Mouse (Mus musculus): Measurements from ENCODE around the gene Hmx2.

Gene Hmx2

GRCm38 (mm10) chr7:131548473-131548872, at the start of gene Hmx2:
Hmx2 (plus strand) TSS chr7:131548773.
- DNase-seq (ENCODE audit: low read depth, low spot score), result no peak

- DNase-seq (ENCODE audit: low read depth, low spot score), result no peak
Observed at GRCm38 (mm10) chr7:131503739-131504138, 44.8 kb upstream of the Hmx2 start.

- peak; percentile 54 for DNase-seq (ENCODE audit: low read depth, low spot score)
Observed at GRCm38 (mm10) chr7:131539979-131540378, 8.6 kb upstream of the Hmx2 start.

GRCm38 (mm10) chr7:131541184-131542114, 7.1 kb upstream of the Hmx2 start:
- no peak for DNase-seq (ENCODE audit: low read depth, low spot score)

- no peak for DNase-seq (ENCODE audit: low read depth, low spot score)
Observed at GRCm38 (mm10) chr7:131542115-131542871, 6.3 kb upstream of the Hmx2 start, which contains the start of gene Hmx3. Hmx3 (plus strand) TSS chr7:131542867.

- no peak for DNase-seq (ENCODE audit: low read depth, low spot score)
Observed at GRCm38 (mm10) chr7:131542872-131543622, 5.5 kb upstream of the Hmx2 start.

- DNase-seq (ENCODE audit: low read depth, low spot score), result no peak
Observed at GRCm38 (mm10) chr7:131543623-131544481, 4.7 kb upstream of the Hmx2 start.

- DNase-seq (ENCODE audit: low read depth, low spot score), result no peak
Observed at GRCm38 (mm10) chr7:131544871-131545270, 3.7 kb upstream of the Hmx2 start.

- DNase-seq (ENCODE audit: low read depth, low spot score), result no peak
Observed at GRCm38 (mm10) chr7:131545701-131546385, 2.7 kb upstream of the Hmx2 start.

GRCm38 (mm10) chr7:131546423-131546822, 2.1 kb upstream of the Hmx2 start:
- DNase-seq (ENCODE audit: low read depth, low spot score), result no peak

GRCm38 (mm10) chr7:131547481-131547880, 1.1 kb upstream of the Hmx2 start:
- DNase-seq (ENCODE audit: low read depth, low spot score), result no peak

- no peak for DNase-seq (ENCODE audit: low read depth, low spot score)
Observed at GRCm38 (mm10) chr7:131551471-131551870, 2.9 kb downstream of the Hmx2 start.

- DNase-seq (ENCODE audit: low read depth, low spot score), result no peak
Observed at GRCm38 (mm10) chr7:131551931-131552741, 3.6 kb downstream of the Hmx2 start.

GRCm38 (mm10) chr7:131552781-131553180, 4.2 kb downstream of the Hmx2 start:
- no peak for DNase-seq (ENCODE audit: low read depth, low spot score)

GRCm38 (mm10) chr7:131553771-131554175, 5.2 kb downstream of the Hmx2 start:
- no peak for DNase-seq (ENCODE audit: low read depth, low spot score)

GRCm38 (mm10) chr7:131554341-131555180, 6.0 kb downstream of the Hmx2 start:
- no peak for DNase-seq (ENCODE audit: low read depth, low spot score)

- no peak for DNase-seq (ENCODE audit: low read depth, low spot score)
Observed at GRCm38 (mm10) chr7:131555301-131556081, 6.9 kb downstream of the Hmx2 start.

- DNase-seq (ENCODE audit: low read depth, low spot score), result no peak
Observed at GRCm38 (mm10) chr7:131556116-131556515, 7.5 kb downstream of the Hmx2 start.

Data from brain, embryonic 18.5 days (tissue).